Mouse (Mus musculus): ENCODE results near the gene Myh10.
"Not testable (repeated sequence)": the region's sequence is repeated elsewhere in the genome, so short reads cannot be mapped to it uniquely, and the experiment has no call there.

Gene Myh10

DNA sequence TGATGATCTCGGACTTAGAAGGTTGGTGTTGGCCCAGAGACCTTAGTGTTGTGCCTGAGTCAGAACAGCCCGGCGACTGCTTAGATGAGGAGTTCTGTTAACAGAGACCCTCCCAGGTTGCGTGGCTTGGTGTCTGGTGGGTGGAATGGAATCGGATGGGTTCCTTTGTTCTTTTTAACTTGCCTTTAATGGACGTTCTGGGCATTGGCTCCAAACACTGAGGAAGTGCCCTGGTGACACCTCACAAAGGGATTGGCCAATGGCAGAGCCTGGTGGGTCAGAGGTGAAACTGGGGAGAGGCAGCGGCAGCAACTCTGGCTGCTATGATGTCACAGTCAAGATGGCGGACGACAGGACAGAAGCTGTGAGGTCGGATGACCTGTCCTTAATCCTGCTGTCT lies 99.4 kb downstream of the Myh10 start:
- DNase-seq (ENCODE audit: low read depth, low spot score) = no peak

DNA sequence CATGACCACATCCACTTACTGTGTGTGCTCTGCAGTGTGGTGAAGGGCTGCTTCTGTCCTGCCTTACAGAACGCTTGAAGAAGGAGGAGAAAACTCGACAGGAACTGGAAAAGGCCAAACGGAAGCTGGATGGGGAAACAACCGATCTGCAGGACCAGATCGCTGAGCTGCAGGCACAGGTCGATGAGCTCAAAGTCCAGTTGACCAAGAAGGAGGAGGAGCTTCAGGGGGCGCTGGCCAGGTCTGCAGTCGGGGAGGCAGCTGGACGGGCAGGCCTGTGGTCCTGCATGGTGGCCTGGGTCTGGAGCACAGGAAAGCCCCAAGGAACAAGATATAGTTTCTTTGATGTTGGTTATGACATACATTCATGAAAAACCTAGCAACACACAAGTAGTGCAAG lies 100.4 kb downstream of the Myh10 start:
- DNase-seq (ENCODE audit: low read depth, low spot score) = no peak

DNA sequence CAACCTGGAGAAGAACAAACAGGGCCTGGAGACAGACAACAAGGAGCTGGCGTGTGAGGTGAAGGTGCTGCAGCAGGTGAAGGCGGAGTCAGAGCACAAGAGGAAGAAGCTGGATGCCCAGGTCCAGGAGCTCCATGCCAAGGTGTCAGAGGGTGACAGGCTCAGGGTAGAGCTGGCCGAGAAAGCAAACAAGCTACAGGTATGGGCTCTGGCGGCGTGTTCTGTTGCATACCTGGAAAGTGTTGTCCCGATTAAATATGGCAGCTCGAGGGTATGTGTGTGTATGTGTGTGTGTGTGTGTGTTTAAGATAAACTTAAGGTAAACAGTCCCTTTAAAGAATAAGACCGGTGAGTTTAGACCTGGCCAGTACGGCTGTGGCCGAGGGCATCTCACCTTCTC lies 106.9 kb downstream of the Myh10 start:
- DNase-seq (ENCODE audit: low read depth, low spot score) = no peak

DNA sequence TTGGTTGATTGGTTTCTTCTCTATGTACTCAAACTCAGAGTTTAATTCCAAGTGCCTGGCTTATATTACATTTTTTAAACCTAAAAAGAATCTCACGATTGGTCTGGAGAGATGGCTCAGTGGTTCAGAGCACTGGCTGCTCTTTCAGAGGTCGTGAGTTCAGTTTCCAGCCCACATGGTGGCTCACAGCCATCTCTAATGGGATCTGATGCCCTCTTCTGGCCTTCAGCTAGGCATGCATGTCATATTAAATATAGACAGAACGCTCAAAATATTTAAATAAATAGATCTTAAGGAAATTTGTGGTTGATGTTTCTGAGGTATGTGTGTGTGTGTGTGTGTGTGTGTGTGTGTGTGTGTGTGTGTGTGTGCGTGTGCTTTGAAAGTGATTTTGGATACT lies 113.8 kb downstream of the Myh10 start:
- DNase-seq (ENCODE audit: low read depth, low spot score) = no peak

DNA sequence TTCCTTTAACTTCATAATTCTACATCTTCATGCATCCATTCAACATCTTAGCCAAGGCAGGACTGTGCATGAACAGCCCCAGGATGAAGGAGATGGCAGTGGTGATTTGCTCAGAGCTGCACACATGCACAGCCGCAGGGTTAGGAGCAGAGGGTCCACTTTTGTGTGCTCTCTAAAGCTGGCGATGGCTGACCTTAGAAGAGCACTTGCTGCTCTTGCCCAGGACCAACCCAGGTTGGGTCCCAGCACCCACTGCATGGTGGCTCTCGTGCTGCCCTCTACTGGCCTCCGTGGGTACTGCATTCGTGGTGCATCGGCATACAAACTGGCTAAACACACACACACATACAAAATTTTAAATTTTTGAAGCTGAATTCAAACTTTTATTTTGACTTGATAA lies 116.4 kb downstream of the Myh10 start:
- DNase-seq (ENCODE audit: low read depth, low spot score) = peak; percentile 53

DNA sequence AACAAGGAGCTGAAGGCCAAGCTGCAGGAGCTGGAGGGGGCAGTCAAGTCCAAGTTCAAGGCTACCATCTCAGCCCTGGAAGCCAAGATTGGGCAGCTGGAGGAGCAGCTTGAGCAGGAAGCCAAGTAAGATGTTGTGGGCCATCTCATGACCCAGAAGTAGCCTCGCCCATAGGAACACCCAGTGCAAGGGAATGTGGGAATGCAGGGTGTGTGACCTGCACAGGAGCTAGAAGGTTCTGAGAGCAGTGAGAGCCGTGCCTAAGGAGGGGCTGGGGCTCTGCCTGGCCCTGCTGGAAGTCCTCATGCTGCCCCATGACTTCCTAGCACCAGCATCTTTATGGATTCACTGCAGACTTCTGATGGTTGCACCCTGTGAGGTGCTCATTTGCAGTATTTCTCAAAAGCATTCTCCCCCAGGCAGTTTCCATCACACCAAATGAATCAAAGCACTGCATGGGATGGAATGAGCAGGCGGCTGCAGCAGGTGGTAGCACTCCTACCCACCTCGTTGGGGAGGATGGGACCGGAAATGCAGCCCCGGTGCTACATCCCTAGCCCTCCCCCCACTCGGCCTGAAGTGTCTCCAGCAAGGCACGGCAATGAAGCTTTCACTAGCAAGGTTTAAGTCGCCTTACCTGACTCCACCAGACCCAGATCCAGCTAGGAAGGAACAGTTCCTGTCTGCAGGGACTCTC lies 120.7 kb downstream of the Myh10 start:
- no peak for DNase-seq (ENCODE audit: low read depth, low spot score)

DNA sequence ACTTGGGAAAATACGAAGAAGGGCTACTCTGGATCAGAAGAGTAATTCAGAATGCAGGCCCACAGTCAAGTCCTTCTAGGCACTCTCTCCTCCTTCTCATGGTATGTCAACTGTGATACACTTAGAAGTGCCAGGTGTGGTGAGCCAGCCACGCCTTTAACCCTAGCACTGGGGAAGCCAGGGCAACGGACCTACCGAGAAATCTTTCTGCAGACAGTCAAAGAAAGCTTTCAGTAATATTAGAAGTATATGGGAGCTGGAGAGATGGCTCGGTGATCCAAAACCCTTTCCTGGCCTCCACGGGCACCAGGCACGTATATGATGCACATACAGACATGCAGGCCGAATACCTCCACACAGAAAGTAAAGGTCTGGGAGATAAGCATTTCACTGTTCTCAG lies 127.1 kb downstream of the Myh10 start:
- no peak for DNase-seq (ENCODE audit: low read depth, low spot score)

DNA sequence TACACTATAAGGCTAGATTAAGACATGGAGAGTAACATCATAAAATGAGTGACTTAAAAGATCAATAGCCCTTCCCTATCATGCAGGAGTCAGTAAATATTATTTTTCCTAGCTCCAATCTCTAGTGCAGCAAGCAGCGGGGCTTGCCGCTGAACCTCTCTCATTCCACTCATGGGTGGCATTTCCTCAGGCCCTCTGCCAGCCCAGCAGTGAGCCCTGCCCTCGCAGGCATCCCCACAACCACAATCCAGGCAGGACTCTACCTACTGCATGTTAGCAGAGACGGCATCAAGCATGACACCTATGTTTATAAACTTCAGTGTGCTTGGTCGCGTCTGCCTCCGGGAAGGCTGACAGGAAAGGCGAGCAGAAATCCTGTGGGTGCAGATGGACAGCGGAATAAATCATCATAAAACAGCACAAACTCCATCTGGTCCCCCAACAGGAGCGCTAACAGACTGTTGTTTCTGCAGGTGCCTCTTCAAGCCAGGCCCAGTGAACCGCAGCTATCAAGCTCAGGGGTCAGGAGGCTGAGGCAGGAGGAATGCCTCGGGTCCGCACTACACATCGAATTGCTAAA lies 128.0 kb downstream of the Myh10 start:
- DNase-seq (ENCODE audit: low read depth, low spot score) = no peak

DNA sequence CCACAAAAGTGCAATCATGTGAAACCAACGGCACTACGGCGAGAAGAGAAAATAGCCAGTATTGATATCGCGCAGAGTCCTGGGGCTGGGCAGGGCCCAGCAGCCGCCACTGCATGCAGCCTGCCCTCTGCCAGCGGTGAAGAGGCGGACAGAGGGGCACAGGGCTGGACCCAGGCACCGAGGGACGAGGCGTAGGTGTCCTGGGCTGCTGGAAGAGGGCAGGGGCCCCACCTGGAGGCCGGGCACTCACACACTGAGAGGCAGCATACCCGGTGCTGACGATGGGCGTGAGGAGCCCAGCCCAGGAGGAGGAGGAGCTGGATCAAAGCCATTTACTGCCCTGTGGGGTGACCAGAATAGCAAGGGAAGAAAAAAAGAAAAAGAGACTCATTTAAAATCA lies 131.0 kb downstream of the Myh10 start:
- DNase-seq (ENCODE audit: low read depth, low spot score) = no peak

DNA sequence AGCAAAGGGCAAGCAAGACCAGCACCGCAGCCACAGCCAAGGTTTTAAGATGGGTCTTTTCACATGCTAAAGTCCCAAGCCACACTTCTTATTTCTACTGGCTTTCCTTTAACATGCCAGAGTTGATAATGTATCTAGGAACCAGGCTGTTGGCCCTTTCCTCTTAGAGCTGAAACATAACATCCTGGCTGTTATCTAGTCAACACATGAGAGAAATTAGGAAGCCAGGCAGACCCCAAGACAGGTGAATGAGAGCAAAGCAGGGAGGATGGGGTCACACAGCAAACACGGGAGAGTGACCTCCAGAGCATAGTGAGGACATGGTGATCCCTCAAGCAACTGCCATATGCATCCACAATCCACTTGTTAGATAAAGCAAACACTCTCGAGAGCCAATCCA lies 135.4 kb downstream of the Myh10 start:
- no peak for DNase-seq (ENCODE audit: low read depth, low spot score)

DNA sequence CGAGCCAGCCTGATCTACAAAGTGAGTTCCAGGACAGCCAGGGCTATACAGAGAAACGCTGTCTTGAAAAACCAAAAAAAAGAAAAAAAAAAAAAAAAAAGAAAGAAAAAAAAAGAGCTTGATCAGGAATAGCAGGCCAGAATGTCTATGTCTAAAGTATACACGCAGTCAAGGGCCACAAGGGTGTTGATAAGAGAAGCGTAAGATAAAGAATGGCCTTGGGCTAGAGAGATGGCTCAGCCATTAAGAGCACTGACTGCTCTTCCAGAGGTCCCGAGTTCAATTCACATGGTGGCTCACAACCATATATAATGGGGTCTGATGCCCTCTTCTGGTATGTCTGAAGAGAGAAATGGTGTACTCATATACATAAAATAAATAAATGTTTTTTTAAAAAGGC lies 140.2 kb downstream of the Myh10 start:
- DNase-seq (ENCODE audit: low read depth, low spot score) = not testable (repeated sequence)

DNA sequence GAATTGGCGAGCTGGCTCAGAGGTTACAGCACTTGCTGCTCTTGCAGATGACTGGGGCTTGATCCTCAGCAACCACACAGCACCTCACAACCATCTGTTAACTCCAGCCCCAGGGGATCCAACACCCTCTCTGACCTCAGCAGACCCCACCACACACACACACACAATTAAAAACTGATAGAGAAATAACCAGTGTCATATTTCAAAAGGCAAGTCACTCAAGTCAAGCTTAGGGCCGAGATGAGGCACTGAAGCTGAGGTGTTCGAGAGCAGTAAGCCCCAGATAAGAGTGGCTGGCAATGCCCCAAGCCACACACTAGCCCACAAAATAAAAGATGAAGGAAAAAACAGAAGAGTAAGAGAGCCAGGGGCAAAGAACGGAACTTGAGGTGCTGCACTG lies 141.4 kb downstream of the Myh10 start:
- no peak for DNase-seq (ENCODE audit: low read depth, low spot score)

DNA sequence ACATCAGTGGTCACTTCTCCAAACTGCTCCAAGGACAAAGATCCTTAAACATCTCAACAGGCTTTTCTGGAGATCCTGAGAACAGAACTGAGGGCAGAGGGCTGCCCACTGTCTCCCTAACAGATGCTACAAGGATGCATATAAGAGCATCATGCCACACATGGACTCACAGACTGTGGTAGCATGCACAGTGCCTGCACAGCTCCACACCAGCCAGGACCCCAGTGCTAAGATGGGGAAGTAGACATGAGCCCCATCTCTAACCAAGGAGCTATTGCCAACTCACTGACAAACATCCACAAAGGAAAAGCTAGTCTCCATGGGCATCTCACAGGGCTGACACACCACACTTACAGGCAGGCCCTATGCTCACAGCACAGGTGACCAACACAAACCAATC lies 142.2 kb downstream of the Myh10 start:
- DNase-seq (ENCODE audit: low read depth, low spot score) = no peak

DNA sequence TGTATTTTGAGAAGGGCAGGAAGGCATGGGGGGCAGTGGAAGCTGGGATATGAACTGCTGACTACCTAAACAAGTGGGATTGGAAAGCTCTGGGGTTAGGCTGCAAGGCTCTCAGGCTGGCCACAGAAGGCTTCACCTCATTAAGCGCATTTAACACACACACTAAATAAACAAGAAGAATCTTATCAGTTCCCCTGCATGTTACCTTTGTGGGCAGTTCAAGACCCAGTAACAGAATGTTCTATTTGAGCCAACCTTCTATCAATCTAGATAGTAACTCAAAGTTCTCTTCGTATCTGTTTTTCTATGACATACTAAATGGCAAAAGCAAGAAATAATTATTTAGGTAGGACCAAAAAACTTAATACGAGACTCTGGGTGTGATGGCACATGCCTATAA lies 143.7 kb downstream of the Myh10 start:
- DNase-seq (ENCODE audit: low read depth, low spot score) = no peak

DNA sequence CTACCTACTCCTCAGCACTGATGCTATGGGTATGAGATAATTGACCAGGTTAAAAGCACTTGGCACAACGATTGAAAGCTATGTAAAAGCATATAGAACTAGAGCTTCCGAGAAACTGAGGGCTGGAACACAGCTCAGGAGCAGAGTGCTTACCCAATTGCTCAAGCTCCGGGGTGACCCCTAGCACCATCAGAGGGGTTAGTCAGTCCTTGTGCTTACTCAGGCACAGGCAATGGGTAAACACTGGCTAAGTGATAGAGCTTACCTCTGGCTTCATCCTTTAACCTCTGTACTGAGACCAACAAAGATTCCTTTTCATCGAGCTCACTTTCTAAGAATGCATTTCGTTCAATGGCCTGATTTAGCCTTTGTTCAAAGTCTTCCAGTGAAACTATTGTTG lies 148.2 kb downstream of the Myh10 start:
- DNase-seq (ENCODE audit: low read depth, low spot score) = no peak

DNA sequence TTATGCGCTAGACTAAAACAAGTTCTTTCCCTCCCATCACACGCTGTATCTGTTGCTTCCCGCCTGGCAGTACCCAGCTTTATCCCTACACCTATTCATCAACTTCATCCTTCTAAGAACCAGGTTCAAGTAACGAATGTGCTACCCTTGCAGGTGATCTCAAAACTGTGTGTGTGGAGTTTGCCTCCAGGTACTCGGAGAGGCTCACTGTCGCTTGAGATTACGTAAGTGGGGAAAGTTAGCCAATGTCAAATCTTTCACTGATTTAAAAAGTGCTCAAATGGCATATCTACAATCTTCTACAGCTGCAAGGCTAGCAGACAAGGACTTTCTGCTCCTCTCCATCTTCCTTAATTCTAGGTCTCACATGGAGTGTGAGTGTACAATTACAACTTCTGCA lies 159.5 kb downstream of the Myh10 start:
- no peak for DNase-seq (ENCODE audit: low read depth, low spot score)

DNA sequence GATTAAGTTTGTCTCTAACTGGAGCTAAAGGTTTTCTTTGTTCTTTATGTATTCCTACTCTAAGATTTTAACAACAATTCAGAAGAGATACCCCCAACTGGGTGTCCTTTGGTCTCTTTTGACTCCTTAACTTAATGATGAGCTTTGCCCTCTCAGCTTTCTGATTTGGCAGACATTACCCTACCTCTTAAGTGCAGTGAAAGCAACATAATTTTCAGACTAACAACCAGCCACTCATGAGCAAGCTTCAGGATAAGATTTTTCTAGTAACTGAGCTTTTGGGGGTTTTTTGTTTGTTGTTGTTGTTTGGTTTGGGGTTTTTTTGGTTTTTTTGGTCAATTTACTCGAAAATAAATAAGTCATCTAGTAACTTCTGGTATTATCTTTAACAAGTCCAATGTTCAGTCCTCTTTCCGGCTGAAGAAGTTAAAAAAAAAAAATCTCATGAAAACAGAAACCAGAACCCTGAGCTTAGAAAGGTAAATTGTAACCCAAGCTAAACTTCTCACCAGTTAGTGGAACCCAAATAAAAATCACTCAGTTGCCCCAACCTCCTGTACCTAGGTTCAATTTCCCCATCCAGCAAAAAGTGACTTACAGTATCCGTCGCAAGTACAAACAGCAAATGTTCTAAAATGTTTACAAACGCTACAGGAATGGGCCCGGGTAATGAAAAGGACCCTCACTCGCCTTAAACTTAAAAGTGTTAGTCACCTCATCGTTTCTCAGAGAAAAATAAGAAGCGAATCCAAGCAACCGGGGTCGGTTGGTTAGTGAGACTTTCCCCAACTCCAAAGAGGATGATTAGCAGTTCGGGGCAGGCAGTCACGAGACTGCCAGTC lies 160.5 kb downstream of the Myh10 start:
- no peak for DNase-seq (ENCODE audit: low read depth, low spot score)

DNA sequence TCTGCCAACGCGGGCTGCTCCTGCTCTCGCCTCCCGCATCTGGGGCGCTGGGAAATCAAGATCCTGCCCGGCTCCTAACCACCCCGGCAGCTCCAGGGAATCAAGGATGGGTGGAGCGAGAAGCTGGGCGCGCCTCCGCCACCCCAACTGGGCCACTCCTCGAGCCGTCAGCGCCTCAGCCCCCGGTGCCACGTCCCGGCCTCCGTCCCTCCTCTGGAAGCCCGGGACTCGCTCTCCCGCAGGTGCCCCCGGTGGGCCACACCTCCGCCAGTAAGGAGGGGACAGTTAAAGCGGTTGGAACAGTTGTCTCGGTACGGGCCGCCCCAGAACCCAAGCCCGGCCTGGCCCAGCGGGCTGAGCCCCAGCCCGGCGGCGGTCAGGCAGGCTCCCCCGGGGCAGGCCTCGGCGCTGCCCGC lies 161.1 kb downstream of the Myh10 start:
- peak; percentile 74 for DNase-seq (ENCODE audit: low read depth, low spot score)

DNA sequence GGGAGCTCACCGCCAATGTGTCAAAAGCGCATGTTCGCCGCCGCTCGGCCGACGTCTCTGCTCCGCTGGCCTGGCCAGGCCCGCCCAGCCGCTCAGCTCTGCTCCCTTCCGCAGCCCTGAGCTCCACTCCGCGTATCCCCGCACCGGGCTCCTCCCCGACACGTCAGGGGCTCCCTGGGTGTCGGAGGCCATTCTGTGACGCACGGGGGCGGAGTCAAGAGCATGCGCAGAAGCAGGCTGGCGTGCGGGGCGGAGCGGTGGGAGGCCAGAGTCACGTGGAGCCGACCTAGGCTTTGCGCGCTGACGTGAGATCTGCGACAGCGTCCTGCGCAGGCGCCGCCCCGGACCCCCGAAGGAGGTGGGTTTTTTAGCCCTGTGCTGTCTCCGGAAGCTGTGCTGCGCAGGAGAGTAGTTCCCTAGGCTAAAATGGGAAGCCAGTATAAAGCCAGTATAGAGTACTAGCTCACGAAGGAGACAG lies 161.6 kb downstream of the Myh10 start:
- DNase-seq (ENCODE audit: low read depth, low spot score) = peak; percentile 99

DNA sequence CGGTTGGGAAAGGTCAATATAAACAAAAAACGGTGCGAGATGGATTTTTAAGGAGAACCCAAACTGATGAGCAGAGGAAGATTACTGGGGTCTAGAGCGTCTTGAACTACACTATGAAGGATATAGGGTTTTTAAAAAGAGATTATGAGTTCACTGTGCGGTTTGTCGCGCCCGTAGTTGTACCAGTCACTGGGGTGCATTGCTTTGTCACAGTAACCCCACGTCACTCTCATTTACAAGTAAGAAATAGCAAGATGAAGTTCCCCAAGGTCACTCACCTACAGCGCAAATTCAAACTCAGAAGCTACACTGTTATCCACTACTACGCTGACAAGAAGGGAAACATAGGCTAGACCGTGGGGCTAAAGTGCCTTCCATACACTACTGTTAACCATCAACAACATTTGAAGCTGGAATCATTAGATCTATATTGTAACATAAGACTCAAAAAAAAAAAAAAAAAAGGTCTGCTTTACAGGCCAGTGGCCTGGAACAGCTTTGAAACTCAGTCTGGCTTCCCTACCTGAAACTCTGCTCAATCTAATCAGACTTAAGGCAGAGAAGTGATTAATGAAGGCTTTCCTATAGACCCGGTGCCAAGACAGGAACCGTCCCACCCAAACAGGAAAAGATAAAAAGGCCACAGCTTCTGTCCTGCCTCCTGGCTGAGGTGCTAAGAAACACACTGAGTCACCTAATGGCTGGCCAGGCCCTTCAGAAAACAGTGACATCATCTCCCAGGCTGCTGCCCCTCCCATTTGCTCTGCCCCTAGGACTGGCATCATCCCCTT lies 162.4 kb downstream of the Myh10 start:
- DNase-seq (ENCODE audit: low read depth, low spot score) = peak; percentile 66

DNA sequence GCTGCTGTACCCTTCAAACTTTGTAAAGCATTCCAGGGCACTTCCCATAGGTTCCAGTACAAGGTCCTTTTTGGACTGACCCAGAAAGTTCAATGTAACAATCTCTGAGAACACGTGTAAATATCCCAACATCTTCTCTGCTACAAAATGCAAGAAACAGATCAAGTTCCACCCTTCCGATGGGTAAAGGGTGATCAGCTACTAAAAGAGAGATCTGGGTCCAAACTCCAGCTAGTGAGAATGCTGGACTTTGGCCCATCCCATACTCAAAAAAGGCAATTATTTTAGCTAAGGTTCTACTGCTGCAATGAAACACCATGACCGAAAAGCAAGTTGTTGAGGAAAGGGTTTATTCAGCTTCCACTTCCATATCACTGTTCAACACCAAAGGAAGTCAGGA lies 163.3 kb downstream of the Myh10 start:
- no peak for DNase-seq (ENCODE audit: low read depth, low spot score)

DNA sequence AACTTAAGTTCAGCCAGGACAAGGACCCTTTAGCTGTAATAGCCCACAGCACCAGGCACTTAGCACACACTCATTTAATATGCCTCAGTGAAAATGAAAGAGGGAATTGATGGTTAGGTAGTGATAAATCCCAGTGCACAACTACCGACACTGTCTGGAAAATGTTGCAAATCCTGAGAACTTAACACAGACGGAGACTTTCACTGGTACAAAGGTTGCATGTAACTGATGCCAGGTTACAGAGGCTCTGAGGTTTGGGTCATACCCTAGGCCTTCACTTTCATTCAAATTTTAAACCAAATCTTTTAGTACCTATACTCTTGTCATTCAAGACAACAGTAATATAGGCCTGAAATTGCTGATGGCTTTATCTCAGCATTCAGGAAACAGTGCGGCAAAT lies 166.0 kb downstream of the Myh10 start:
- no peak for DNase-seq (ENCODE audit: low read depth, low spot score)
